Mouse (Mus musculus) kidney, postnatal 14 days (tissue): Measurements from ENCODE around the gene Hbq1b.
"Not testable (repeated sequence)": the region's sequence is repeated elsewhere in the genome, so short reads cannot be mapped to it uniquely, and the experiment has no call there.

ENCODE experiments used
- DNase-seq: peaks from one replicate; pipeline ENCODE4 v3.0.0; 2022; ENCODE audit warnings: mixed read lengths

Hbq1b gene

GRCm38 (mm10) chr11:32267964-32268363, 18.8 kb upstream of the Hbq1b start:
- no peak for DNase-seq

- no peak for DNase-seq
These were observed 17.8 kb upstream of the Hbq1b start for GRCm38 (mm10) chr11:32268952-32269351.

GRCm38 (mm10) chr11:32271178-32271577, 15.6 kb upstream of the Hbq1b start:
- DNase-seq = no peak

- DNase-seq = no peak
These were observed 10.4 kb upstream of the Hbq1b start, which contains the start of gene Hba-x for GRCm38 (mm10) chr11:32276347-32276746. TSS of gene Hba-x (plus strand) at chr11:32276400.

GRCm38 (mm10) chr11:32277736-32278457, 8.9 kb upstream of the Hbq1b start:
- DNase-seq = no peak

GRCm38 (mm10) chr11:32278458-32278957, 8.3 kb upstream of the Hbq1b start:
- DNase-seq = no peak

GRCm38 (mm10) chr11:32280646-32281045, 6.1 kb upstream of the Hbq1b start:
- DNase-seq = no peak

- DNase-seq = no peak
These were observed 5.2 kb upstream of the Hbq1b start for GRCm38 (mm10) chr11:32281416-32282144.

GRCm38 (mm10) chr11:32283091-32283777, 3.5 kb upstream of the Hbq1b start, which contains the start of gene Hba-a1:
TSS of gene Hba-a1 (plus strand) at chr11:32283511.
- DNase-seq = not testable (repeated sequence)

- not testable (repeated sequence) for DNase-seq
These were observed 2.2 kb upstream of the Hbq1b start for GRCm38 (mm10) chr11:32284582-32284981.

- no peak for DNase-seq
These were observed 1.6 kb upstream of the Hbq1b start for GRCm38 (mm10) chr11:32285031-32285775.

- DNase-seq = not testable (repeated sequence)
These were observed 878 bp upstream of the Hbq1b start for GRCm38 (mm10) chr11:32285887-32286286.

GRCm38 (mm10) chr11:32287493-32287825, 694 bp downstream of the Hbq1b start:
- DNase-seq = no peak

GRCm38 (mm10) chr11:32292819-32293218, 6.1 kb downstream of the Hbq1b start:
- not testable (repeated sequence) for DNase-seq

- DNase-seq = not testable (repeated sequence)
These were observed 6.7 kb downstream of the Hbq1b start for GRCm38 (mm10) chr11:32293479-32293878.

GRCm38 (mm10) chr11:32296203-32296602, 9.4 kb downstream of the Hbq1b start, which contains the start of gene Hba-a2:
TSS of gene Hba-a2 (plus strand) at chr11:32296489.
- DNase-seq = not testable (repeated sequence)

GRCm38 (mm10) chr11:32297417-32297816, 10.7 kb downstream of the Hbq1b start:
- DNase-seq = not testable (repeated sequence)

GRCm38 (mm10) chr11:32297866-32298531, 11.2 kb downstream of the Hbq1b start:
- no peak for DNase-seq

- no peak for DNase-seq
These were observed 11.8 kb downstream of the Hbq1b start for GRCm38 (mm10) chr11:32298532-32298918.

- DNase-seq = peak; percentile 69
These were observed 13.1 kb downstream of the Hbq1b start, which contains the start of gene Hbq1a for GRCm38 (mm10) chr11:32299865-32300264. TSS of gene Hbq1a (plus strand) at chr11:32300069.
